Mouse (Mus musculus): ENCODE measurements around the gene Atad5. TPM values are rescaled to one million over a fixed set of nuclear protein-coding genes. Genes with fewer than 3 reads are reported as not detected.
"Not testable (repeated sequence)": the region's sequence is repeated elsewhere in the genome, so short reads cannot be mapped to it uniquely, and the experiment has no call there.

Gene Atad5
- 9.1 and 9.4 TPM in 2 replicates for polyA plus RNA-seq (2015; fragmentation: Nextera tagmentation; extraction: Ambion mirVana)

DNA sequence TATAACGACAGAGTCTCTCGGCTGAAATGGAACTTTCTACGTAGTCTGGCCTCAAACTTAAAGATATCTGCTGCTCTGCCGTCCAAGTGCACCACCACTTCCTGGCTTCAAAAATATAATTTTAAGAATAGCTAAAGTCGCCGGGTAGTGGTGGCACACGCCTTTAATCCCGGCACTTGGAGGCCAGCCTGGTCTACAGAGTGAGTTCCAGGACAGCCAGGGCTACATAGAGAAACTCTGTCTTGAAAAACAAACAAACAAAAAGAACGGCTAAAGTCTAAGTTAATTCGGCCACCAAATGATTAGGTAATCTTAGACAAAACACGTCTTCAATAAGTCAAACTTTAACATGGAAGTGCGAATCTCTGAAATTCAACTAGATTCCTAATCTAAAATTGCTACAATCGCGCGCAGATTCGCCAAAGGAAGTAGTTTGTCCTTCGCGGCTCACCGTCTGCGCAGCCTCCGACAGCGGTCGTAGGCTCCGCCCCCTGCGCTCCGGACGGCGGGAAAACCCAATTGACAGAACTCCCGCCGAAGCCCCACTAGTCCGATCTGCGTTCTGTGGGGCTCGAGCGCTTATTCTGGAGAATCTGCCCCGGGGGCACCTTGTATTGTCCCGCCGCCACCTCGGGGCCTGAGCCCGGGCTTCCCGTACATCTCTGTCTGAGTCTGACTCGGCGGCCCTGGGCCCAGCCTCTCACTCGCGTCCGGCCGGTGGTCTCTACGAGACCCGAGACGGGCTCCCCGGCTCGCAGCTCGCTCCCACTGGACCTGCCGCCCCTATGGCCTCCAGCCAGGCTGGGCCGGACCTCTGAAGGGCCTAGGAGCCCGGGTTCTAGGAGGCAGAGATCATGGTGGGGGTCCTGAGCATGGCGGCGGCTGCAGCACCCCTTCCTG, at the start of gene Atad5:
Gene Atad5 (plus strand): TSS at position 484 of the 900 bp plus-strand sequence.
- H3K36me3 ChIP-seq (replicated peaks) = peaks cover 8% of the 10 kb centered on the region
- ATAC-seq (ENCODE audit: insufficient read depth) = peak; percentile 73
- peak within 1 kb of the TSS; percentile 78 for H3K4me2 ChIP-seq
- WGBS (ENCODE audit: insufficient replicate concordance) = 1% methylated on average over 57 of the region's 57 CpGs
- peaks cover 59% of the 10 kb centered on the region for H3K4me1 ChIP-seq (replicated peaks)
- H3K4me3 ChIP-seq (replicated peaks) = peak within 1 kb of the TSS; percentile 100
- H3K9ac ChIP-seq = peak within 1 kb of the TSS; percentile 100
- H3K9me3 ChIP-seq (replicated peaks) = no peaks in the 10 kb centered on the region
- H3K27ac ChIP-seq (replicated peaks) = peak within 1 kb of the TSS; percentile 82
- H3K27me3 ChIP-seq = no peaks in the 10 kb centered on the region

GRCm38 (mm10) chr11:80042615-80043418, 46.4 kb upstream of the Atad5 start:
- no peak overlapping the region for H3K9ac ChIP-seq
- WGBS (ENCODE audit: insufficient replicate concordance) = 49% methylated on average over 10 of the region's 10 CpGs
- ATAC-seq (ENCODE audit: insufficient read depth) = no peak

GRCm38 (mm10) chr11:80043419-80043817, 45.8 kb upstream of the Atad5 start:
- H3K36me3 ChIP-seq (replicated peaks) = peaks cover 57% of the 10 kb centered on the region
- H3K9me3 ChIP-seq (replicated peaks) = no peaks in the 10 kb centered on the region
- 78% methylated on average over 8 of the region's 8 CpGs for WGBS (ENCODE audit: insufficient replicate concordance)
- H3K4me3 ChIP-seq (replicated peaks) = no peak overlapping the region
- no peak overlapping the region for H3K9ac ChIP-seq
- ATAC-seq (ENCODE audit: insufficient read depth) = no peak
- H3K27me3 ChIP-seq = no peaks in the 10 kb centered on the region
- no peak overlapping the region for H3K4me2 ChIP-seq
- H3K27ac ChIP-seq (replicated peaks) = no peak overlapping the region
- H3K4me1 ChIP-seq (replicated peaks) = no peaks in the 10 kb centered on the region

More at GRCm38 (mm10) chr11:80042615-80043418, 46.4 kb upstream of the Atad5 start:
- Histone ChIP-seq H3K27ac (replicated peaks) (no peak overlapping the region), H3K4me3 (replicated peaks) (no peak overlapping the region), H3K4me1 (replicated peaks) (no peaks in the 10 kb centered on the region), H3K9me3 (replicated peaks) (no peaks in the 10 kb centered on the region), H3K27me3 (no peaks in the 10 kb centered on the region), H3K36me3 (replicated peaks) (peaks cover 51% of the 10 kb centered on the region), H3K4me2 (no peak overlapping the region)

- ATAC-seq (ENCODE audit: insufficient read depth) = no peak
- no peak overlapping the region for H3K27ac ChIP-seq (replicated peaks)
- no peak overlapping the region for H3K9ac ChIP-seq
- WGBS (ENCODE audit: insufficient replicate concordance) = 89% methylated on average over 7 of the region's 7 CpGs
- H3K4me1 ChIP-seq (replicated peaks) = no peaks in the 10 kb centered on the region
- no peak overlapping the region for H3K4me3 ChIP-seq (replicated peaks)
- H3K27me3 ChIP-seq = no peaks in the 10 kb centered on the region
- no peaks in the 10 kb centered on the region for H3K9me3 ChIP-seq (replicated peaks)
- no peak overlapping the region for H3K4me2 ChIP-seq
- peaks cover 89% of the 10 kb centered on the region for H3K36me3 ChIP-seq (replicated peaks)
Measured at GRCm38 (mm10) chr11:80046856-80047255, 42.3 kb upstream of the Atad5 start.

DNA sequence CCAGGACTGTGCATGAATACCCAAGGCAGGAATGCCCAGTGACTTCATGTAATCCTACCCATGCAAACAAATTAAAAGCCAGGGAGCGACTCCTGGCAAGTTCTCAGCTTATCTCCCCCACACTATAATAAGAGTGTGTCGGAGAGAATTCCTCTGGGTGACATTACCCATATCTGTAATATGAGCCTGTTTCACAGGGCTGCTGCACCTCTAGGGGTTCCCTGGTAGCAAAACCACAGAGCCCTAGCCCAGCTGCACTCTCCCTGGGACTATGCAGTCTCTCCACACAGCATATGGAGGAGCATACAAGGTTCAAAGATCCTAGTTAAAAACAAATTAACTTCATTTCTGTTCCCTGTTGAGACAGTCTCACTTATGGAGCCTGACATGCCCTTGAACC, 39.1 kb upstream of the Atad5 start:
- Histone ChIP-seq H3K4me2 (no peak overlapping the region), H3K9me3 (replicated peaks) (no peaks in the 10 kb centered on the region), H3K36me3 (replicated peaks) (peaks cover 93% of the 10 kb centered on the region), H3K4me1 (replicated peaks) (no peaks in the 10 kb centered on the region), H3K27ac (replicated peaks) (no peak overlapping the region), H3K4me3 (replicated peaks) (no peak overlapping the region), H3K9ac (no peak overlapping the region), H3K27me3 (no peaks in the 10 kb centered on the region)
- WGBS (ENCODE audit: insufficient replicate concordance) = 63% methylated on average over 2 of the region's 2 CpGs
- no peak for ATAC-seq (ENCODE audit: insufficient read depth)

DNA sequence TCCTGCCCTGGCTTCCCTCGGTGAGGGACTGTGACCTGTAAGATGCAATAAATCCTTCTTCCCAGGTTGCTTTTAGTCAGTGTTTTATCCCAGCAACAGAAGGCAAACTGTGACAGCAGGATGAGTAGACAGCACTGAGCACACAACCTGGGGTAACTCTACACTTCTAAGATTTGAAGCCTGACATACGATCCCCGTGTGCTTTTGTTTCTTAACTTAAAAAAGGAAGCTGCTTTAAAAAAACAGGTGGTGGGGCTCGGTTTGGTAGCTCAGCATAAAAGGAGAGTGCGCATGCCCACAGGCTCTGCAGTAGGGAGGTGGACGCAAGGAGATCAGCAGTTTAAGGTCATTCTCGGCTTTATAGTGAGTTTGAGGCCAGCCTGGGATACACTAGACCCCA, 36.7 kb upstream of the Atad5 start:
- Histone ChIP-seq H3K4me2 (no peak overlapping the region), H3K4me3 (replicated peaks) (no peak overlapping the region), H3K27ac (replicated peaks) (no peak overlapping the region), H3K36me3 (replicated peaks) (peaks cover 98% of the 10 kb centered on the region), H3K9ac (no peak overlapping the region), H3K4me1 (replicated peaks) (no peaks in the 10 kb centered on the region), H3K9me3 (replicated peaks) (no peaks in the 10 kb centered on the region), H3K27me3 (no peaks in the 10 kb centered on the region)
- 81% methylated on average over 7 of the region's 7 CpGs for WGBS (ENCODE audit: insufficient replicate concordance)
- ATAC-seq (ENCODE audit: insufficient read depth) = no peak

DNA sequence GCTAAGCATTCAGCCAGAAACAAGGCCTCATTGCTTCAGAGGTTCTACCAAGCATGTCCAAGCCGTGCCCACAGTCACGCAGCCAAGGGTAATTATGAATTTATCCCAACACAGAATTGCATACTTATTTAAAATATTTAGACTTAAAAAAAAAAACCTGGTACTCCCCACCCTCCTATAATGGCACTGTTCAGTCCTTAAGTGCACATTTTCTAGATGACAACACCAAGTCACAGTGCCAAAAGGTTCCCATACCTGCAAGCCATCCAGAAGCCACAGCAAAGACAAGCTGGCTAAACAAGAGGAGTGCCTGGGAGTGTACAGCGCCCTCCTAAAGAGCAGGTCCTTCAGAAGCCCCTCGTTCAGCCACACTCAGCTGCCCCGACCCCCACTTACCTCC, 36.0 kb upstream of the Atad5 start:
- Histone ChIP-seq H3K9me3 (replicated peaks) (no peaks in the 10 kb centered on the region), H3K4me1 (replicated peaks) (no peaks in the 10 kb centered on the region), H3K4me3 (replicated peaks) (no peak overlapping the region), H3K4me2 (no peak overlapping the region), H3K27ac (replicated peaks) (no peak overlapping the region), H3K36me3 (replicated peaks) (peaks cover 98% of the 10 kb centered on the region), H3K9ac (no peak overlapping the region), H3K27me3 (no peaks in the 10 kb centered on the region)
- ATAC-seq (ENCODE audit: insufficient read depth) = no peak
- WGBS (ENCODE audit: insufficient replicate concordance) = 88% methylated on average over 5 of the region's 5 CpGs

- Histone ChIP-seq H3K36me3 (replicated peaks) (peaks cover 98% of the 10 kb centered on the region), H3K27me3 (no peaks in the 10 kb centered on the region), H3K4me2 (no peak overlapping the region), H3K9ac (no peak overlapping the region), H3K27ac (replicated peaks) (no peak overlapping the region), H3K4me3 (replicated peaks) (no peak overlapping the region), H3K4me1 (replicated peaks) (no peaks in the 10 kb centered on the region), H3K9me3 (replicated peaks) (no peaks in the 10 kb centered on the region)
- WGBS (ENCODE audit: insufficient replicate concordance) = 75% methylated on average over 4 of the region's 4 CpGs
- no peak for ATAC-seq (ENCODE audit: insufficient read depth)
Measured at GRCm38 (mm10) chr11:80054659-80055058, 34.5 kb upstream of the Atad5 start.

DNA sequence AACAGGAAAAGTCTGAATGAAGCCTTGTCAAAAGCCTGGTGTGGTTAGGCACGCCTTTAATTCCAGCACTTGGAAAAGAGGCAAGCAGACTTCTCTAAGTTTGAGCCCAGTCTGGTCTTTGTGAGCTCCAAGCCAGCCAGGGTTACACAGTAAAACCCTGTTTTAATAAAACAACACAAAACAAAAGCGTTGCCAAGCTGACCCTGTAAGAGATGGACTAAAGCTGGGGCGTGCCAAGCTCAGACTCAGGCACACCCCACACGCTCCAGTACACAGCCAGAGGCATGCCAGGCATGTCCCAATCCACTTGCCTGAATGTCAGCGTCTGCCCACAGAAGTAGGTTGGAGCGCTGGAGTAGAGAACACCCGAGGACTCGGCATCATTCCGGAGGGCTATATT, 33.1 kb upstream of the Atad5 start:
- WGBS (ENCODE audit: insufficient replicate concordance) = 92% methylated on average over 9 of the region's 9 CpGs
- no peak for ATAC-seq (ENCODE audit: insufficient read depth)
- Histone ChIP-seq H3K36me3 (replicated peaks) (peaks cover 98% of the 10 kb centered on the region), H3K4me1 (replicated peaks) (no peaks in the 10 kb centered on the region), H3K27me3 (no peaks in the 10 kb centered on the region), H3K4me2 (no peak overlapping the region), H3K9ac (no peak overlapping the region), H3K4me3 (replicated peaks) (no peak overlapping the region), H3K9me3 (replicated peaks) (no peaks in the 10 kb centered on the region), H3K27ac (replicated peaks) (no peak overlapping the region)

DNA sequence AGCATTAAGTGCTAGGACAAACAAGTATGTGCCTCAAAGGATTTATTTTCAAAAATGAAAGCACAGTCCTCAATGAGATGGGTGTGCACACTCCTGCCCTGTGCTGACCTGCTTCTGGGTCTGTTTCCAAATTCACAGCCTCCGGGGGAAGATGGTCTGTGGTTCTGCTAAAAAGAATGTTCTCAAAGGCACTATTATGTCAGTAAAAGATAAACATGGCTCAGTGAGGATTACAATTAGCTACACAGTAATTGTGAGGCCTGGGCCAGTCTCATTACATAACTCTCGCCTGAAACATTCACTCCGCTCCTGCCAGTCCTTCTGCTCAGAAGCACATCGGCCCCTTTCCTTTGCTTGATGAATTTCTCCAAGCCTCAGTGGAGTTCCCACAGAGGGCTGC, 27.0 kb upstream of the Atad5 start:
- ATAC-seq (ENCODE audit: insufficient read depth) = no peak

GRCm38 (mm10) chr11:80066373-80066772, 22.8 kb upstream of the Atad5 start:
- H3K4me2 ChIP-seq; H3K27ac ChIP-seq (replicated peaks); H3K9me3 ChIP-seq (replicated peaks); ATAC-seq (ENCODE audit: insufficient read depth); H3K4me3 ChIP-seq (replicated peaks); H3K27me3 ChIP-seq; H3K9ac ChIP-seq: not testable (repeated sequence)
- Histone ChIP-seq H3K4me1 (replicated peaks) (peaks cover 30% of the 10 kb centered on the region), H3K36me3 (replicated peaks) (peaks cover 79% of the 10 kb centered on the region)
- WGBS (ENCODE audit: insufficient replicate concordance) = 69% methylated on average over 4 of the region's 4 CpGs

More for the DNA sequence above, 27.0 kb upstream of the Atad5 start:
- H3K4me1 ChIP-seq (replicated peaks) = no peaks in the 10 kb centered on the region
- 88% methylated on average over 4 of the region's 4 CpGs for WGBS (ENCODE audit: insufficient replicate concordance)
- no peak overlapping the region for H3K4me2 ChIP-seq
- H3K4me3 ChIP-seq (replicated peaks) = no peak overlapping the region
- H3K27ac ChIP-seq (replicated peaks) = no peak overlapping the region
- H3K36me3 ChIP-seq (replicated peaks) = peaks cover 94% of the 10 kb centered on the region
- no peaks in the 10 kb centered on the region for H3K27me3 ChIP-seq
- H3K9ac ChIP-seq = no peak overlapping the region
- H3K9me3 ChIP-seq (replicated peaks) = no peaks in the 10 kb centered on the region
